Mouse (Mus musculus) fibroblast of lung, adult 2 months (primary cell): ENCODE results near the gene Ngrn.

Source experiments
- DNase-seq: peaks from one replicate; pipeline ENCODE4 v3.0.0-alpha.2; 2011; ENCODE audit warnings: low read depth

The Ngrn gene

DNA sequence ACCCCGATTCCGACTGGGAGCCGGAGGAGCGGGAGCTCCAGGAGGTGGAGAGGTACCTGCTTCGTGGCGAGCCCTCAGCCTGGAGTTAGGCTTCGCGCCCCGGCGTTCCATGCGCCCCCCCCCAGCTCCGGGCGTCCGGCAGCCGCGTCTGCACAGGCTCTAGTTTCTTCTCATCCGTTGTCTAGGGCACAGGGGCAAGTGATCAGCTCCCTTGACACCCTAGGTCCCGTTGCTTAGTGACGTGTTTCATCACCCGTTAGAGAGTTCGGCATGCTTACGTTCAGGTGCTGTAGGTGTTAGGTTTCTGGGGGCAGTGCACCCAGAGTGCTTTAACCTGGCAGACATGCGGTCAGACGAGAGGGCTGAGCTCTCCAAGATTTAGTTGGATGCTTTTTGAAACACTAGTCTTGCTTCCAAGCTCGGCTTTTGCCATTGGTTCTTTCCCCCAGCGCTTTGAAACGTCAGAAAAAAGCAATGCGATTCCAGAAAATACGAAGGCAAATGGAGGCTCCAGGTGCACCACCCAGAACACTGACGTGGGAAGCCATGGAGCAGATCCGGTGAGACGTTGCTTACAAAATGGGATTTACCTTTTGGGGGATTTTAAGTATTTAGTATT is 466 bp downstream of the Ngrn start:
- no peak for DNase-seq

DNA sequence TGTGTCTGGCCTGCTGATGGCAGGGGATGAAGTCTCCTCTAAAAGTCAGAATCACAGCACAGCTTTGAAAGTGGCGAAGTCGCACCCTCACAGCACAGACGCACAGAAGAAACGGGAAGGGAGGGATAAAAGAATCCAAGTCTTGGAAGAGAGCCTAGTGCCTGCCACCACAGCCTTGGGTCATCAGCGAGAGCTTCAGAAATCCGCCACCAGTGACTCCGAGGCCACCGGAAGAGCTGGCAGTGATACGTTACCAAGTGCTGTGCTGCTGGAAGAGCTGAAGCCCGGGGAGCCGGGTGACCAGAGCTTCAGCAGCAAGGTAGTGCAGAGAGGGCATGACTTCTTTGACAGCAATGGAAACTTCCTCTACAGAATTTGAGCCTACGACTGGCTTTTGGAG is 3.6 kb downstream of the Ngrn start:
- no peak for DNase-seq

DNA sequence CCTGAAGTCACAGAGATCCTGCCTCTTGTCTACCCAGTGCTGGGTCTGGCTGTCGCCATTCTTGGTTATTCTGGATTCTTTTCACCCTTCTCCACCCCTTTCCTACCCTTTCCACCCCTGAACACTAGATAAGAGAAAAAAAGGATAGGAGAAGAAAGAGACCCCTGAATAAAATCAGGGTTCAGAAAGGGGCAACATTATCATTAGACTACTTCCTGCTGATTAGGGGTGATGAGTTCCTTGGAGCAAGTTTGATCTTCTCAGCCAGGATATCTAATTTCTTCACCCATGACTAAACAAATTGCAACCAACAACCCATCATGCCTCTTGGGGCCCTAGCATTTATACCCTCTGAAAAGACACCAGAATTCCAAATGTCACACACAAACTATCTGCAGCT is 6.7 kb downstream of the Ngrn start:
- DNase-seq, result no peak

DNA sequence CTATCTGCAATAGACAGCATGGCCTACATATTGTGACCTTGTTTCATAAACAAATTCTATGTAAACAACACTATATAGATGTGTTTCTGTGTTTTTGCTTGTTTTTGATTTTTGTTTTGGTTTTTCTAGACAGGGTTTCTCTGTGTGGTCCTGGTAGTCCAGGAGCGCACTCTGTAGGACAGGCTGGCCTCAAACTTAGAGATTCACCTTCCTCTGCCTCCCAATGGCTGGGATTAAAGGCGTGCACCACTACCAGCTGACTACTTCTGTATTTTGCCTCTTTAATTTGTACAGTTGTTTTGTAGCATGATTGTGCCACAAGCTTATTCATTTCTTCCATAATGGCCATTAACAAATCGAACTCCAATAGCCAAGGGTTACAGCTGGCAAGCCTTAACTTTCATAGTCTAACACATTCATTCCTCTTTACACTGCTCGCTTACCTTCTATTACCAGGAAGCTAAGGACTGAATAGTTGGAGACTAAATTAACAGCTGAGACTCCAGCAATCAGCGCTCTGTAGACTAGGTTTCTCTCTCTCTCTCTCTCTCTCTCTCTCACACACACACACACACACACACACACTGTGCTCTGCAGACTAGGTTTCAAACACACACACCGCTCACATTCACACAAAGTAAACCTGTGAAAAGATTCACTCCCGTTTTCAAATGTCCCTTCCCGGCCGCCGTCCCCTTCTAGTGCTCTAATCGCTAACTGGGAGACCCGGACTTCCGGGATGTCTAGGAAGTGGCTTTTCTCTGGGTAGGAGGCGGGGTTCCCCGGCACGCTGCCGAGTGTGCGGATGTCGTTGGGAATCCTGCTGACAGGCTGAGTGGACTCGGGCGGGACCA is 8.1 kb downstream of the Ngrn start, which contains the start of gene Vps33b:
Gene Vps33b (plus strand): TSS at position 753 of the 854 bp plus-strand sequence.
- peak; percentile 62 for DNase-seq

DNA sequence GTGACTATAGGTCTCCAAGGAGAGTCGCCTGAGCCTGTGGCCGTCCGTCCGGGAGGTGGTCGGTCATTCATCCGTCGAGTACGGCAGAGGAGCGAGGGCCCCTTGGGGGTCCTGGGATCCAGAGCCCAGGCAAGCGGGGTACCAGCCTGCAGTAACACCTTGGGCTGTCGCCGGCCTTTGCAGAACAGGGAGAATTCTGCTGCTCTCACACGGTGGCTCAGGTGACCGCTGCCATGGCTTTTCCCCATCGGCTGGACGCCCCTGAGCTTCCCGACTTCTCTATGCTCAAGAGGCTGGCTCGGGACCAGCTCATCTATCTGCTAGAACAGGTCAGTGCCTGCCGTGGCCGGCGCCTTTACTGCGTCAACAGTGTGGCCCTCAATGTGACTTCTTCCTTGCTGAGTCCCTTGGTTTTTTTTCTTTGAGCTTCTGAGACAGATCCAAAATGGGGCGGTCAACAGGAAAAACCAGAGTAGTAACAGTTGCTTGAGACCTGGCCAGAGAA is 8.8 kb downstream of the Ngrn start:
- no peak for DNase-seq

DNA sequence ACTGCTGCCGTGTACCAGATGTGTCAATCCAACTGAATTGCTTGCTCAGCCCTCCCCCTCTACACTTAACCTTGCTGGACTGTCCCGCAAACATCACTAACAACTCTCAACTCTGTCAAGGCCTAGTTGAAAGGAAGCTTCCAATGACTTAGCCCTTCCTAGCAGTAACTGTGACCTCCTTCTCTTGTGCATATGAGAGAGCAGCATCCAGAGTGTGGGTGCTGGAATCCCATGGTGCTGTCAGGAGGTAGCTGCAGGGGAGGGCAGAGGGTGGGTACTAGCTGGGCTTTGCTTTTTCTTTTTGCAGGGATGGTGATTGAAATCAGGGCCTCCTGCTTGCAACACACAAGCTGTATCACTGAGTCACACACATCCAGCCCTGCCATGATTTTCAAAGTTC is 12.4 kb downstream of the Ngrn start:
- no peak for DNase-seq

DNA sequence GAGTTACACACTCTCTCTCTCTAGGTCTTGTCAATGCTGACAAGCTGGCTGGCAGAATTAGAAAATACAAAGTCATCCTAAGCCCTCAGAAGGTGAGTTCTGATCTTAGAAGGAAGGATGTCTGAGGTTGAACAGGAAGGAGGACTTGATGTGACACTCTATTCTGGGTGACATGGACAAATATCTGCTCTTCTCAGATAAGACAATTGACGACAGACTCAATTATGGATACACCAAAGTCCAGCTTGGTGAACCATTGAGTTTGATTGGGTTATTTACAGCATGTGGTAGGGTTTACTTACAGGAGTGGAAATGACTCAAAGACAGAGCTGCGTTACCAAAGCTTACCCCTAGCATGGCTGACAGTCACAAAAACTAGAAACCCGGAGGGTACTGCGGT is 15.4 kb downstream of the Ngrn start:
- no peak for DNase-seq

DNA sequence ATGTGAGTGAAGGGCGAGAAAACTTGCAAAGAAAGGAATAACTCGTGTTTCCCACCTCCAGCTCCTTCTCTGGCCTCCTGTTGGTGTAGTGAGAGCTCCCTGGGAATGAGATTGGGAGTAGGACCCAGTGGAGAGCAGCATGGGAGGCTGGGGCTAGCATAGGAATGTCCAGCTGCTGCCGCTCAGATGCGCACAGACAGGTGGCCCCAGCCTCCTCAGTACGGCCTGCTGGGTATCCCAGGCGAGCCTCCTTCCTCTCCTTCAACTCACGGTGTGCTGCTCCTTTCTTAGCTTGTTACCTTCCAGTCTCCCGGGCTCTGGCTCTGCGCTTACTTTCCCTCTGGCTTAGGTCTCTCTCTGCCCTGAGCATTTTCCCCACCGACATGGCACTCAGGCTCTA is 19.0 kb downstream of the Ngrn start:
- DNase-seq, result no peak

DNA sequence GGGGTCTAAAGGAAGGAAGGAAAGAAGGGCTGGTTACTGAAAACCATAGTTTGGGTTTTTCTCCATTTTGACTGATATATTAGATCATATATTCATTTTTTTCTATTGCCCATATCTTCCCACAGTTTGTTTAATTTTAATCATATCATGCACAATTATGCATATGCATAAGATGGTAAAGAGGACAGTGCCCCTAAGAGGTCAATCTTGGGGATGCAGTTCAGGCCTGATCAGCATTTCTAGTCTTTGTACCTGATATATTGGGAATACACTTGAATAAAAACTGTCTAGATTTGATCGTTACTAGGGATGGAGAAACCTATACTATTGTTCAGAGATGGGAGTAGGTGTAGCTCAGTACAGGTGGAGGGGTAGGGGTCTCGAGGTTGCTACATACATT is 20.0 kb downstream of the Ngrn start:
- no peak for DNase-seq

DNA sequence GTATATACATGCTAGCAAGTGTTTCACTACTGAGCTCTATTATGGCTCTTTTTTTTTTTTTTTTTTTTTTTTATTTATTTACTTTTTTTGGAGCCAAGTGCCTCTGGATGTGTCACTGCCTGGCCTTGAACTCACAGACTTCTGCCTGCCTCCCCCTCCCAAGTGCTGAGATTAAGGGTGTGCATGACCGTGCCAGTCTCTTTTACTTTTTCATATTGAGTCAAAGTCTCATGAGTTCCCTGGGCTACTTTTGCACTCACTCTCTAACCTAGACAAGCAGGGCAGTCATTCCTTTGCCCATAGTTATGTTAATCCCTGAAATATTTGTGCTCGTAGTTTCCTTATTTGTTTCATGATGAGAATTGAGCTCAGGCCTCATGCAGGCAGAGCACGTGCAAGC is 20.6 kb downstream of the Ngrn start:
- no peak for DNase-seq

DNA sequence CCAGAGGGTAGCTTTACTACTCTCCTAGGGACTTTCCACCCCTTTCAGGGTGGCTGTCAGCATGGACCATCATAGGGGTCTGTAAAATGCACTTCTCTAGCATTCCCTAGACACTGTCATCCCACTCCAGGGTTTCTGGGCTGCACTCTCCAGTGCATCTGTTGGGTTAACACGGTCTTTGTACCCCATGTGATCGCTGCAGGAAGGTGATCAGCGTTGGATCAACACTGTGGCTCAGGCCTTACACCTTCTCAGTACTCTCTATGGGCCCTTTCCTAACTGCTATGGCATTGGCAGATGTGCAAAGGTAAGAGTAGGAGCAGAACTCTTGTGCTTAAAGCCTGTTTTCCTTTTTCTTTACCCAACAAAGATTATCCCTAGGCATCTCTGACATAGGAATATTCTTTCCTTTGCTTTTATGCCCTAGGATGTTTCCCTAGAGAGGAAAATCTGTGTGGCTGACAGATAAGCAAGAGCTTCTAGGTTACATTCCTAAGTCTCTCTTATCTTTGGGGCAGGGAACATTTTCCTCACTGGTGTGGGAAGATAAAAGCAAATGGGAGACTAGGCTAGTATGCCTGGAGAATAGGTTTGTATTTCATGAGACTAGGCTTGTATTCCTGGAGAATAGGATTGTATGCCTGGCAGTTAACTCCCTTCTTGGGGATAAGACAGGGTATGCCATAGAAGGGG is 22.4 kb downstream of the Ngrn start:
- DNase-seq, result no peak

DNA sequence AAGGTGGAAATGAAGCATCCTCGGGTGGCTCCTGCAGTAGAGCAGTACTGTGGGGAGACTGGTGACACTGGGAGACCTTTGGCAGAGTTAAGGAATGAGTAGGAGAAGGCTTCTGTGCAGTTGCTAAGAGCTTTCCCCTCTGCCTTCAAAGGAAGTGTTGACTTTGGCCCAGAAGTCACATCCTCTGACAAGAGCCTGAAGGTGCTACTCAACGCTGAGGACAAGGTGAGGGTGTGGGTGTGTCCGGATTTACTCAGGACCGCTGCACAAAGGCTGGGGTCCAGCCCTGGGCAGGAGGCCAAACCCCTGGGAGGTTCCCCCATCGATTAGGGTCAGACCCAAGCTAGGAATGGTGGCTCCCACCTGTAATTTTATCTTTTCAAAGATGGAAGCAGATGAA is 23.4 kb downstream of the Ngrn start:
- no peak for DNase-seq

DNA sequence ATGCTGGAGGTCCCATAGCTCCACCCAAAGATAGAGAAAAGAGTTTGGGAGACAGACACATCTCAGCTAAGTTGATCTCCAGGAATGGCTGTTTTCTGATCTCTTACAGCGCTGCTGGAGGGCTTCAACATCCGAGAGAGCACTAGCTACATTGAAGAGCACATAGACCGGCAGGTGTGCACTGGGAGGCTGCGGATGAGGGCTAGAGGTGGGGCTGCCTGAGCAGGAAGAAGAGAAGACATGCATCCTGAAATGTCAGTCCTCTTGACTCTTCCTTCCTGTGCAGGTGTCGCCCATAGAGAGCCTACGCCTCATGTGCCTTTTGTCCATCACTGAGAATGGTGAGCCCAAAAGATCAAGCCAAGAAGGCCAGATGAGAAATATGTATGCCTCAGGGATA is 24.7 kb downstream of the Ngrn start:
- DNase-seq, result no peak

DNA sequence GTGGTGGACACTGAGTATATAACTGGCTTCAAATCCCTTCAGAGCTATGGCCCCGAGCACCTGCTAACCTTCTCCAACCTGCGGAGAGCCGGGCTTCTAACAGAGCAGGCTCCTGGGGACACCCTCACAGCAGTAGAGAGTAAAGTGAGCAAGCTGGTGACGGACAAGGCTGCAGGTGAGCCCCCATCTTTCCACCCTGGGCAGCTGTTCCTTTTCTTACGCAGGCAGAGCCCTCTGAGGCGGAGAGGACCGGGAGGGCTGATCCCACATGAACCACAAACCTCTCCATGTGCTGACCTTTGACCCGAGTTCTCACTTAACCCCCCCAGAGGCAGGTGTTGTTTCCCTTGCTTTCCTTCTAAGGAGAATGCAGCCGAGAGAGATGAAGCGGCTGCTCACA is 26.7 kb downstream of the Ngrn start:
- no peak for DNase-seq

DNA sequence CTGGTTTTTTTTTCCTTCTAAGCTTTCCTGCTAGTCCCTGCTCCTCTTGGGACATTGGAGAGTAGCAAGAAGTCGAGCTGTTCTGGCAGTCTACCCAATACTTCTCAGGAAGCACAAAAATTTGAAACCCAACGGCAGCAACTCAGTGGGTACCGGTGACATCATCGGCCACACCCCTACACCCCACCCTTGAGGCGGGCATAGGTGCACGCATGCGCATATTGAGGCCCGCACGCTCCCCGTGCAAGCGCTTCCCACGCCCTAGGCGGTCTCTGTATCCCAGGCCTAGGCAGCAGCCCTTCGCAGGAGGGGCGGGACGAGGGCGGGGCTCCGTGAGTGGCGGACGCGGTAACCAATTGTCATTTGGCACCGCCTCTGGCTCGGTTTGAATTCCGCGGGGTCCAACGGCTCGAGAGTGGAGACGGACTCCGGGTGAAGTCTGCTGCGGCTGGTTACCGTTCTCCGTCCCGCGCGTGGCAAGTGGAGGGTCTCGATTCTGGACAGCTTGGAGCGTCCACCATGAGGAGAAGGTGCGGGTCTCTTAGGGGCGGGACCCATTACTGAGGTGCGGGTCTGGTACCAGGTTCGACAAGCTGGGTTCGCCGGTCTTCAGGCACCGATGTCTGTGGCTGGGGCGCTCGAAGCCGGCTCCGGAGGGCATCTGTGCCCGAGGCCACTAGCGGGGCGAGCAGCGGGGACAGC is 33.2 kb downstream of the Ngrn start, which contains the start of gene Prc1:
Gene Prc1 (plus strand): TSS at position 389 of the 702 bp plus-strand sequence.
- peak; percentile 95 for DNase-seq

DNA sequence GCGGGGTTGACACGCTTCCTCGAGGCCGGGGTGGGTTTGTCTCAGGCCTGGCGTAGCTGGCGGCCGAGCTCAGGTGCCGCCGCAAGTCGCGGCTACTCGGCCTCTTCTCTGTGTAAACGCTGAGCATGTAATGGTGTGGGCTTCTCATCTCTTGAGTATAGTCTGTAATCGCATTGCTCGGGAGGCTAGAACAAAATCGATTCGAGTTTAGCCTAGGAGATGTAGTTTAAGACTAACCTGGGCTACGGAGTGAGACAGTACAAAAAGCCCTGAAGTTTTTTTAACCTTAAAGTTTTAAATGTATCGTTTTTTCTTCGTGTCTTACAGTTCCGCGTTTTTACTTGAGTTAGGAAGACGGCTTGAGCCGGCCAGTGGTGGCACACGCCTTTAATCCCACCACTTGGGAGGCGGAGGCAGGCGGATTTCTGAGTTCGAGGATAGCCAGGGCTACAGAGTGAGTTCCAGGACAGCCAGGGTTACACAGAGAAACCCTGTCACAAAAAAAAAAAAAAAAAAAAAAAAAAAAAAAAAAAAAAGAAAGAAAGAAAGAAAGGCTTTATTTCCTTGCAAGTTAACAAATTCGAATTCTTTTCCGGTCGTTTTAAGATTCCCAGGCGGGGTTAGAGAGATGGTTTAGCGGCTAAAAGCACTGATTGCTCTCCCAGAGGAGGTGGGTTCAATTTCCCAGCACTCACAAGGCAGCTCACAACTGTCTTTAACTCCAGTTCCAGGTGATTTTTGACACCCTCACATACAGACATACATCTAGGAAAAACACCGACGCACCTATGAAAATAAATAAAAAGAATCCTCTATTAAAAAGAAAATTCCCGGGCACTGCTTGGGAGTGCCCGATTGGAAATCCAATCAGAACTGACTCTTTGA is 34.0 kb downstream of the Ngrn start:
- no peak for DNase-seq

DNA sequence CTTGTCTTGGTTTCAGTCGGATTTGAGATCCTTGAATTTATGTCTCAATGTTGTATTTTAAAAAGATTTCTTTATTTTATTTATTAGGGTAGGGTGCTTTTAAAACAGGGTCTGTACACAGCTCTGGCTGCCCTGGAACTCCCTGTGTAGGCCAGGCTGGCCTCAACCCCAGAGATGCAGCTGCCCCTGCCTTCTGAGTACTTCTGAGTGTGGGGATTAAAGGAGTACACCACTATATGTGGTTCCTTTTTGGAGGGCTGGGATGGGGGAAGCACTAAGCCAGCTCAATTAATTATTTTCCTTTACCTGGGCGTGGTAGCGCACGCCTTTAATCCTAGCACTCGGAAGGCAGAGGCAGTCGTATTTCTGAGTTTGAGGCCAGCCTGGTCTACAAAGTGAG is 35.4 kb downstream of the Ngrn start:
- no peak for DNase-seq

DNA sequence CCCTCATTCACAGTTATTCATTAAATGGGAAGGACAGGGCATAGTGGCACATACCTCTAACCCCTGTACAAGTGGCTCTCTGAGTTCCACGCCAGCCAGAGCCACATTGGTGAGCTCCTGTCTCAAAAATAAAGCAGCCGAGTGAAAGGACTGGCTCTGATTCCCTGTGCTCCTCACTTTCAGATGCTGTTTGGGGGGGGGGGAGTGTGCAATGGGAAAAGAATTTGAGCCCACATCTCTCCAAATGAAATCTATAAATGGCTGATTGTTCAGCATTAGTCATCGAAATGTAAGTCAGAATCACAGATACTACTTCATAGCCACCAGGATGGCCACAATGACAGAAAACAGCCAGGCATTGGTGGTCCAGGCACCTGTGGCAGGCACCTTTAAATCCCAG is 36.0 kb downstream of the Ngrn start:
- DNase-seq, result no peak

DNA sequence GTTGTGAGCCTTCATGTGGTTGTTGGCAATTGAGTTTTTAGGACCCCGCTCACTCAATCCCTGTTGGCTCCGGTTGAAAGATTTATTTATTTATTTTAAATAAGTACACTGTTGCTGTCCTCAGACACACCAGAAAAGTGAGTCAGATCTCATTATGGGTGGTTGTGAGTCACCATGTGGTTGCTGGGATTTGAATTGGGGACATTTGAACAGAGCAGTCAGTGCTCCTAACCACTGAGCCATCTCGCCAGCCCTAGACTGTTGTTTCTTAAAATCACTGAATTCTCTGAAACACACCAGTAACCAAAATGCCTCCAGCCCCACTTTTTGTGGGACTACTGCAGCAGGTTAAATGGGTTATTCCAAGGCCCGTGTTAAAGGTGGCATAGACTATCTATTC is 37.7 kb downstream of the Ngrn start:
- peak; percentile 22 for DNase-seq

DNA sequence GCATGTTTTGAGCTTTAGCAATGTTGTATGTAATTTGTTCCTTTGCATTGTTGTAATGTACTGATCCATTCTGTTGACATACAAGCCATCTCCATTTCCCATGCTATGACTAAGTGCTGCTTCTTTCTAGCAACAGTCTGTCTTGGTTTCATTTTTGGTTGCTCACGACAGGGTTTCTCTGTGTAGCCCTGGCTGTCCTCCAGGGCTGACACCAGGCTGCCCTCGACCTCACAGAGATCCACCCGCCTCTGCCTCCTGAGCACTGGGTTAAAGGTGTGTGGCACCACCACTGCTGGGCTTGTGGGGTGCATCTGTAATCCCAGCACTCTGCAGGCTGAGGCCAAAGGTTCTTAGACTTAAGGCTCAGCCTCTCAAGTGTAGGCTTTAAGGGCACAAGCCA is 38.6 kb downstream of the Ngrn start:
- no peak for DNase-seq

DNA sequence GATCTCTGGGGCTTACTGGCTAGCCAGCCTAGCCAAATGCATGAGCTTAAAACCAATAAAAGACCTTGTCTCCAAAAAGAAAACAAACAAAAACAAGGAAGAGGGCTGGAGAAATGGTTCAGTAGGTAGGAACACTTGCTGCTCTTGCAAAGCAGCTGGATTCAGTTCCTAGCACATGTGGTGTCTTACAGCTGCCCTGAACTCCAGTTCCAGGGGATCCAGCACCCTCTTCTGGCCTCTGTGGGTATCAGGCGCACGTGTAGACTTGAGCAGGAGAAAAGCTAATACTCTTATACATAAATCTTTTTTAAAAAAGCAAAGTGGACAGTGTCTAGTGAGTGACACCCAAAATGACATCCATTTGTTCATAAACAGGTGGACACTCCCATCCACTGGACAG is 40.5 kb downstream of the Ngrn start:
- DNase-seq, result no peak
